Mouse (Mus musculus) NIH3T3 (cell line): ENCODE results near the gene Gm2115.

Source experiments
- DNase-seq: peaks from one replicate; pipeline ENCODE4 v3.0.0-alpha.2; 2012; ENCODE audit warnings: low read depth

Gm2115 gene

DNA sequence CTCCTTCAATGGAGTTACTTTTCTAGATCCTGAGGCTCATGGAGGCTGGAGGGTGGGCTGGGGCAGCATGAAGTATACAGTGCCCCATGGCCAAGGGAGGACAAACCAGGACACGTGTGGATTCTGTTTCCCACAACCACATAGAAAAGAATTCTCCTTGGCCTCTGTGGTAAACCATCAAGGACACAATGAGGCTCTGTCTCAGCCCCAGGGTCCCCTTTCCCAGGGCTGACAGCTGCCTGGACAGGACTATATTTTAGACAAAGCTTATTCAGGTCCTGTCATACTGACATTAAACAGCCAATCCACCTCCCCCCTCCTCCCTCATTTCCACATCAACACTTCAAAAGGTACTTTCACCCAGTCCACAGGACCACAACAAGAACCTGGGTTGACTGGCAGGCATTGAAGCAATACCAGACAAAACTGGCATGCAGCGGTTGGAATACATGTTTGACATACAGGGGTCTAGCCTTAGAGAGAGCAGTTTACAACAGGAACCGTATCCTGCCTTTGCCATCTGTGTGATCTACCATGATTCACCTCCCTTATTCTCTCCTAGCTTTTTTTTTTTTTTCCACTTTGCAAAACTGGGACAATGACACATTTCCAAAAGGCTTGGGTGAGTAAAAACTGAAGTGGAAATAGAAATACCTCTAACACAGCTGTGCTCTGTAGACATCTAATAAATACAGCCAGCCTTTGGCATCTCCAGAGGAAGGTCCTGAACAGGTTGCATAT lies 57.8 kb downstream of the Gm2115 start:
- no peak for DNase-seq

DNA sequence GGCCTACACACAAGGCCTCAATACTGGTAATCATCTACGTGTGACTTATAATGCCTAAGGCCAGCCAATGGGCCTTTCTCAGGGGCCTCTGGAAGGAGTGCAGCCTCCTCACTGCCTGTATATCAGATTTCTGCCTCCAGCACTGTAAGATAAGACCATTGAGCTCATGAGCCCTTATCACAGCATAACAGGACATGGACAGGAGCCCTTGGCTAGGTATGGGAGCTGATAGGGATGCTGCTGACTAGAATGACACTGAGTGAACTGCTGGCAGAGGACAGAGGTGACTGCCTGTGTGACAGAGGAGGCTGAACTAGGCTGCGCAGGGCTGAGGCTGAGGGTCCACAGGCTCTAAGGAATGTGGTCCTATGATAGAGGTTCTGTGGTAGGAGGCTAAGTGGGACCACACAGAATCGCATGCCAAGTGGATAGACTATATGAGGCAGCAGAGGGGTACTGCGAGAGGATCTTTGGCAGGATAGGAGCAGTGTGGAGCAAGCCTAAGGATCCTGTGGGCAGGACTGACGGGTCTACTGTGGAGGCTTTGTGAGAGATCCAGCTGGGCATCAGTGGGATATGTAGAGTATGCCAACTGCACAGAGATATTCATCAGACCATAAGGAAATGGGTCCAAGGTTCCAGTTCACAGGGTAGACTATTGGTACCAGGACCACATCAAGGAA lies 58.5 kb downstream of the Gm2115 start:
- no peak for DNase-seq

DNA sequence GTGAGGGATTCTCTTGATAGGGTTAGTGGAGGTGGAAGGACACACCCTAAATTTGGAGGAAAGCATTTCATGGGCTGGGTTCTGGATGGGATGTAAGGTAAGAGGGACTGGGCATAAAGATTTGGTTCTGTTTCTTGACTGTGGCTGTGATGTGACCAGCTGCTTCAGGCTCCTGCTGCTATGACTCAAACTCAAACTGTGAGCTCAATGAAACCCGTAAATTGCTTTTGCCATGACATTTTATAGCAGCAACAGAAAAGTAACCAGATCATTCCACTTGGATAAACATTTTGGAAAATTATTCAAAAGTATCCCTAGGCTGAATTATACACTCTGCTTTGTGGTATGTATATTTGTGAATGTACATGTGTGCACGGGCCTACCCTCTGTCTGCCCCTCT lies 61.9 kb downstream of the Gm2115 start:
- no peak for DNase-seq

DNA sequence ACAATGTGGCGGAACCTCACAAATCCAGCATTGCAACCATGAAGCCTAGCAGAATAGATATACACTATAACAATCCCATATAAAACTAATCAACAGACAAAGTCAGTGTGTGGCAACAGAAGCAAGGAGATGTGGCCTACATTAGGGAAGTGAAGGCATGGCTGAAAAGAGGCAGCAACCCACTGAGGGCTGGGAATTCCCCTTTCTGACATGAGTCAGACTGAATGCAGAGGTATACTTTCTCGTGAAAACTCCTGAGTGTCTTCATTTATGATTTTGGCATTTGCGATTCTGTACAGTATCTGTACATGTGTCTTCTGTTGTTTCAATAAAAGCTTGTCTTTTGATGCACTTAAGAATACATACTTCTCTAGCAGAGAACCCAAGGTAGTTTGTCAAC lies 62.6 kb downstream of the Gm2115 start:
- DNase-seq = no peak

DNA sequence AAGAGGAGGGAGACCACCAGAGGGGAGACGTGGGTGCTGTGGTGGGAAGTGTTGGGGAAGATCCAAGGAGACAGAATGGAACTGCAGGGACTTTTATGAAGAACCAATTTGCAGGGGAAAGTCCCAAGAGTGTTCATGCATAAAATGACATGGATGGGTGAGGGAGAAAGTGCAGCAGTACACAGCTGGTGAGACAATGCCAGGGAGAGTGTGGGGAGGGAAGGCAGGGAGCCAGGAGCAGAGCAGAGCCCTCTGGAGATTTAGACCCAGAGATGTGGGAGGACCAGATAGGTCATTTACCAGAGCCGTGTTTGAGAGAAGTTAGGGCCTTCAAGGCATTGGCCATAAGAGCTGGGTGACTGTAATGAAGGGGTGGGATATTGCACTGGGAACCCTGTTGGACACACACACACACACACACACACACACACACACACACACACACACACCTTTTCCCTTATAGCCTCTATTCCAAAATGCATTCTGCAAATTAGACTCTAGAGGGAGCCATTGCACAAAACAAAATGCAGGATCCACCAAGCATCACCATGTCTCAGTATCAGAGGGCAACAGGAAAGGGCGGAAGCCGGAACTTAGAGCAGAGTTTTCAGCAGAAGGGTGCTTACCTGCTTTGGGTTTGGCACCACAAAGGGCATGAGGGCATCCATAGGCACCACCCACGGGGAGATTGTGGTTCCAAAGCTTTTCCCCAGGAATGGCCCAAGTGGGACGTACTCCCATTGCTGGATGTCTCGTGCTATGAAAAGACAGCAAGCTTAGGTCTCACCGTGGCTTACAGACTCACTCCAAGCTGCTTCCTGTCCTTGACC lies 65.5 kb downstream of the Gm2115 start:
- DNase-seq = peak; percentile 87

DNA sequence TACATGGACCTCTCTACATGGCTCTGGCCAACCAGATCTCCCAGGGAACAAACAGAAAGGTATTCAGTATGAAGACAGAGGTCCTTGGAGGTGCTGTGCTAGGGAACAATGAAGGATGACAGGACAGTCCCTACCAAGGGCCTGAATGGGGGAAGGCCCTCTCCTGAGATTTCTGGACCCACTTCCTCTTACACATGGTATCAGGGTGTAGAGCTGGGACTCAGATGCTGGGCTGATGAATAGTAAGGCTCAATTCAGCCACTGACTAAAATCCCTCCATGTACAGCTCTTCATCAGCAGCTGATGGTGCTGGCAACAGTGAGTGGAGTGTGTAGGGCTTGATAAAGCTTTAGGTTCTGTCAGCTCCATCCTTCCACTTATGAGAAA lies 66.2 kb downstream of the Gm2115 start:
- DNase-seq = no peak

DNA sequence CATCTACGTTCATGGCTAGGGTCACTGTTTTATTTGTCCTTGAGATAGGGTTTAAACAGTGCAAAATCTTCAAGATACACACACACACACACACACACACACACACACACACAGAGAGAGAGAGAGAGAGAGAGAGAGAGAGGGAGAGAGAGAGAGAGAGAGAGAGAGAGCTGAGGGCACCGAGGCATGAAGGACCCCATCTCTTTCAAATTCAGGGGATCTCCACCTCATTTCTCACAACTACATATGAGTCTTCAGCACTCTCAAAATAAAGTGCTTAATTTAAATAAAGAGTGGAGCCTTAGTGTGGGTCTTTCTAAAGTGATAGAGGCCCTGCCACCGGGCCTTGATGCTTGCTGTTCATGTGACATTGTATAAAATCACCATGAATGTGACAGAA lies 67.2 kb downstream of the Gm2115 start:
- DNase-seq = no peak

DNA sequence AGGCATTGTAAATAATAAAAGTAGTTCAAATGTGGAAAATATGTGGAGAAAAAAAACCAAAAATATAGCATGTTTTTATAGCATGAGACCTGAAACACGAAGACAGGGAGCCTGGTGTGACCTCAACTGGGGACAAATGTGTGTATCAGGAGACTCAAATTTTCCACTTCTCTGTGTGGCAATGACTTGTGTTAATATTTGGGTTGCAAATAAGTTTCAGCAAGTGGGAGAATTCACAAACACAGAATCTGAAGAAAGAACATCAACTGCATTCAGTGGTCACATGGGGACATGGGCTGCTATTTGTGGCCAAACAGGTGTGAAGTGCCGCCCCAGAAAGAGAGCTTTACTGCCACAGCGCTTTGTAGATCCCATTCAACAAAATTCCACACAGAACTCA lies 67.9 kb downstream of the Gm2115 start:
- DNase-seq = no peak

DNA sequence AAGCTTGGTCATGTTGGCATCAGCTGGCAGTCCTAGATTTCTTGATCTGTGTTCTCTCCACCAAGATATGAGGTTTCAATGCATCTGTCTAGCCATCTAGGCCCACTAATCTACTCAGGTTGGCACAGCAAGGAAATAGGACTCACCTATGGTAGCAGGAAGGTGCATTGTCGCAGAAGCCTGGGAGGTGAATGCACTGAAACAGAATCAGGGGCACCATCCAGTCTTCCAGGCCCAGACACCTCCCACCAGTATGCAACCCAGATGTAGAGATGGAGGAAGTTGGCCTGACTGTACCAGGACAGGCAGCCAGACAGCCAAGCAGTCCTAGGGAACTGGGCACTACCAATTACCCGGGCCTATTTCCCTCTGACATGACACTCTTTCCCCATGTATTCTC lies 71.9 kb downstream of the Gm2115 start:
- DNase-seq = no peak

DNA sequence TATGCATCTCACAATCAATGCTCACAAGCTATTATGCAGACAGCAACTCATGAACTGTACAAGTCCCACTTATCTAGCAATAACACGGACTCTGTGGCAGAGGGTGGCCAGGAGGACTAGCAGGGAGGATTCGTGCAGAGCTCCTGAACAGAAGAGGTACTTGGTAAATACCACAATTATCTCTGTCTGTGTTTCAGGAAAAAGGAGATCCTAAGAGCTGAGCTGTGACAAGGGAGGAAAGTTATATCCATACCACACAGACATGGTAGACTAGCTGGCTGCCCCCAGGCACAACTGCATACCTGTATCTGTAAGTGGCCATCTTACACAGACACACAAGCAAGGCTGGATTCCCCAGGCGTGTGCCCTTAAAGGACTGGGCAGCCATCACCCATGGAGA lies 72.6 kb downstream of the Gm2115 start:
- DNase-seq = no peak

DNA sequence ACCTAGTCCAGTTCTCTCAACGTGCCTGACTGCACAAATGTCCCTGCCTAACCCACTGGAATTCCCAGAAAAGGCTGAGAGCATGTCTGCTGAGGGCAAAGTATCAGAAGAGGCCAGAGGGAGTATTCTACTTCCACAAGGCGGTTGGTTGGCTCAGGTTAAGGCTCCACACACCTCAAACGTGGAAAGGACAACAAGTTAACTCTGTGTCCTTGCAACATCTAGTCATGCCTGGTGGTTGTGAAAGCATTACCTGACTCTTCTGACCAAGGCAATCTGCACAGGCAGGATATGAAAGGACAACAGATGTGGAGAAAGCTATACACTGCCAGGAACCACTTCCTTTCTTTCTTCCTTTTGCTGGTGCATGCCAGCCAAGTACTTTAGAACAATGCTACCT lies 75.7 kb downstream of the Gm2115 start:
- peak; percentile 56 for DNase-seq

DNA sequence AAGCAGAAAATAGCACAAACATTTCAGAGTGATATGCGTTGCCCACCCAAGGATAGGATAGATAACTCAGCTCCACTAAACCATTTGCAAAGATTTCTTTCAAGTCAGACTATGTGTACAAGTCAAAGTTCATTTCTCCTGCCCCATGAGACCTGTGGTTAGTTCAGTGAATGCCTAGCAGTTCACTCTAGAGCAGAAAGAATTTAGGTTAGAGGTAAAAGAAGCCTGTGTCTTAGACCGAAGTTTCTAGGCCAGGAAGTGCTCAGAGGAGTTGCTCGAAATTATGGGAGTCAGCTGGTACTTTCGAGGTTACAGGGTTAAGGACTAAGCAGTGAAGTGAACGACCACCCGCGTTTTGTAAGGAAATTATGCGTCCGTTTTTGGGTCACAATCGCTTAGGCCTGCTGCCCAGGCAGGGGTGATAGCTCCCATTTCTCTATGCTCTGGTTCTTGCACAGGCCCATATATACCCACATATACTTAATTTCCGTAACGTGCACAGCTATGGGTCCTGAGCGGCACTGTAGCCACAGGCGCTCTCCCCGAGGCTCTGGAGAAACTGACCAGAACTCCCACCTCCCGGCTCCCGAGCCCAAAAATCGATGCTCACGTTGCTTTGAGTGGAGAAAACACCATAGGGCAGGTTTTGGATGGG lies 76.4 kb downstream of the Gm2115 start:
- DNase-seq = peak; percentile 69

DNA sequence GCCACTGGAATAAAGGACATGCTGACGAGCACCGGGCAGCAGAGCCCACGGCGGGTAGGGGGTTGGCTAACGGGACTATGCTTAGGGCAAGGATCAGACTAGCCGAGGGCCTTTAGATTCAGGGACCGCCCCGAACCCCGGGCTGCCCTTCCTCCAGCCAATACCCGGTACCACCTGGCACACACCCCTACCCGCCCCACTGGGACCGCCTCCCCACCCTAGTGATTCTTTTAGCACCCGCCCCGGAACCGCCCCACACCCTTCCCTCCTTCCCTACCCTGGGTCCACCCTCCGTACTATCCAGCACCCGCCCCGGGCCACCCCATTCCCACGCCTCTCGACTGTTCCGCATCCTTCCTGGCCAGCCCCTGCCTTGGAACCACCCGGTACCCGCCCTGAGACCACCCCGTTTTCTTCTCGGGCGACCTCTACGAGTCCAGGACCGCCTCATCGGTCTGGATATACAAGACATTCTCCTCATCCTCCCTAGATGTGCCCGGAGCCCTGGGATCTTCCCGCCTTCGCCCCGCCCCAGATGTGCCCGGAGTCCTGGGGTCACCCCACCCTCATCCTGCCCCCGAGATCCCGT lies 77.0 kb downstream of the Gm2115 start:
- DNase-seq = peak; percentile 85

DNA sequence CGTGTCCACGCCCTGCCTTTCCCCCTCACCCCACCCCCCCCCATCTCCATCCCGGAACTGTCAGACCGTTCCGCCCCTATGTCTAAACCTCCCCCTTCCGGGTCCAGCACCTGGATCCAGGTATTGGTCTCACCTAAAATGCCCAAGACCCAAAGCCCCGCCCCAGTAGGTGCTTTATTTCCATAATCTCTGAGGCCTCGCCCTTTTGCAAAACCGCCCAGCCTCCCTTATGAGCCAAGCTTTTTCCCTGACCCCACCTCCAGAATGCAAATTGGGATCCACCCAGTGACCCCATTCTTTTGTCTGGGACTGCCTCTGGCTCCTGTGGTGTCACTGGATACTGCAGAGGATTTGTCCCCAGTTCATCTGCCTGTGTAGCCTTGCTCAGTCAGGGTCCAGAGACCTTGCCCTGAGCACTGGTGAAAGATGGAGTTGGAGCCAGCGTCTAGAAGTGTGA lies 77.6 kb downstream of the Gm2115 start, which contains the start of gene Fah:
Fah (minus strand) TSS at position 430 of the 457 bp plus-strand sequence.
- DNase-seq = peak; percentile 20

DNA sequence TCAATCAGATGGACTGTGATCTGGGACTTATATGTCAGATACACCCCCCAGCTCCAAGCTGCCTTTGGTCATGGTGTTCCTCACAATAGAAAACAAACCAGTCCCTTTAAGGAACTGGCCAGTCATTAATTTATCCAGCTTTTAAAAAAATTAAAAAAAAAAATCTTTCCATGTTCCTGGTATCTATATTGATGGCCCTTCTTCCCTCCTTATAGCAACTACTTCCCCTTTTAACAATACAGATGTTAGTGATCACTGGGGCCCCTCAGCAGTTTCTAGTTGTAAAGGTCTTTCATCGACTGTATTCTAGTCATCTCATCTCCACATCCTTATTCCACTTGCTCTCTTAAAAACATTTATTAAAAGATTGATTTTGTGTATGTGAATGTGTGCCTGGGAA lies 82.9 kb downstream of the Gm2115 start:
- no peak for DNase-seq

DNA sequence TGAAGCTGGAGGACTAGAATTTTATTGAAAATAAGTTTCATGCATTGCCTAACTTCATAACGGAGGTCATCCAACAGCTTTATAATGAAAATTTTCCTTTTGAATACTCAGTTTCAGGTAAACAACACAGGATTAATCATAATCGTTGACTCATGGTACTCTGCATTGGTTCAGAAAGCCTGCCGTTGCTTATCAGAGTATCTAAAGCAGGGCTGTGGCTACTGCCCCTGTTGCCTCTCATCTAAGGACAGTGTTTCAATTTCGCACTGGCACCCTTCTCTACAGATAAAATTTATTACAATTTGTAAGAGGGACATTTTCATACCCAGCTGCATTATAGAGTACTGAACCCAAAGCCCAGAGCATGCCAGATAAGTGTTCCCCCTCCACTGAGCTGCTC lies 83.7 kb downstream of the Gm2115 start:
- DNase-seq = no peak

DNA sequence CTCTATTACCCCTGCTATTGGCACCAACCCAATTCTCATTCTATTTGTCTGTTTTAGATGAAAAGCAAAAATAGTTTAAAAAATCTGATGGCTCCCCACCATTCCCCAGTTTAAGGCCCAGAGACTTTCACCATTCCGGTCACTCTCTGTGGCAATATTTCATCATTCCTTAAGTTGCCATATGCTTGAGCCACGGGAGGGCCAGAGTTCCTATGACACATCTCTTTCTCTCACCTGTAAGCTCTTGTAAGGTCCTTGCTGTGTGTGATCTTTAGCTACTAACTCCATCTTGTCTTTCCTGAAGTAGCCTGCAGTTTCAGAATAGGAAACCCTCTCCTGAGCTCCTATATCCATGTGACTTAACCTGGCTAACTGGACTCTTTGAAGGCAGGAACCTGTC lies 90.2 kb downstream of the Gm2115 start:
- DNase-seq = no peak

DNA sequence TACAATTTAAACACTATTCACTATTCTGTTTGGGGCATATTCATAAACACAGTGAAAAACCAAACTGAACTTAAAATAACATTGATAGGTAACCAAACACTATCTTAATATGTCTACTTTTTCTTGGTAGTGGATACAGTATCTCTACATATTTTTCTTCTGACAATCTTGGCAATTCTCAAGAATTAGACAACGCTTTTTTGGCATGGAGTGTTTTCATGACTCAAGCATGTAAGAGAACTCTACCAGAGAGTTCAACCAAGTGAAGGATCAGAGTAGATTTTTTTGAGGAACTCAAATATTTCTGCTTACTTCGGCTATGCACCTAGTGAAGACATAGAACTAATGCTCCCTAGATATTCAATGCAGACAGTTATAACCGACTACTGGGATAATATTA lies 92.2 kb downstream of the Gm2115 start:
- peak; percentile 65 for DNase-seq

DNA sequence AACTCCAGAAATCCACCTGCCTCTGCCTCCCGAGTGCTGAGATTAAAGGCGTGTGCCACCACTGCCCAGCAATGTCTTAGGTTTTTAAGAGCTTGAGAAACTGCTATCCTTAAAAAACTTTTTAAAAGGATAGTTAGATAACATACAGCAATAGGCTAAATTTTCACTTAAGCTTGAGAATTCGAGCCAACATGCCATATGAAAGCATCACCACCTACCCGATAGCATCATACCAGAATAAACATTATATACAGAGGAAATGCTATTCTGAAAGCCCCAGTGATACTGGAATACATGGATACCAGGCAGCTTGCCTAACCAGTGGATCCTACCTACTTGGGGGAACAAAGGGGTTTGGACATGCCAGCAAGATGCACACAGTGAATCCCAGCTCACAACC lies 95.0 kb downstream of the Gm2115 start:
- DNase-seq = no peak

DNA sequence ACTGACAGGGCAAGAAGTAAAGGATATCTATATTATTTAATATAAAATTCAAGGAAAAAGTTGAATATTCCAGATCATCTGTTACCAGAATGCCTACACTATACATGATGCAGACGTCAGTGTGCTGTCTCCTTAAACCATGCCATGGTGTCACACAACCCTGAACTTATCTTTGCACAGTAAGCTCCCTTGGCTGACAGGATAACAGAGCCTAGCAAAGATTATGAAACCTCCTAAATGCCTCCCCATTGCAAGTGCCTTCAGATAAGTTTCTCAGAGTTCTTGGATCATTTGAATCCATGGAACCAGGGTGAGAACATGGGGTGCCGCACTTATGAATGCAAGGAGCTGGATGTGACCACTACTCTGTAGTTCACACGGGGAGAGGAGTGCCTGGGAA lies 103.1 kb downstream of the Gm2115 start:
- DNase-seq = no peak
